Mouse (Mus musculus) E14TG2a.4 (cell line): ENCODE measurements at regions not wholly inside any gene's neighbourhood (a gene's known extent, or its start where the extent isn't known, plus 50 kb on each side); places are given as distances from the start of the nearest gene placed in this dataset.

Source experiments
- CTCF ChIP-seq: conservative IDR thresholded peaks from 2 replicates; pipeline ENCODE4 v1.5.1; 2014; ENCODE audit warnings: low read length
- NANOG ChIP-seq: IDR thresholded peaks from 2 replicates; pipeline ENCODE4 v1.6.1; 2014; ENCODE audit warnings: borderline replicate concordance, low read length, mixed read lengths

GRCm38 (mm10) chr13:6260321-6260865, 287.6 kb upstream of the Pitrm1 start:
- TF ChIP-seq CTCF (no peak), NANOG (no peak)
